Mouse (Mus musculus): ENCODE results near the gene Gm15517.

DNA sequence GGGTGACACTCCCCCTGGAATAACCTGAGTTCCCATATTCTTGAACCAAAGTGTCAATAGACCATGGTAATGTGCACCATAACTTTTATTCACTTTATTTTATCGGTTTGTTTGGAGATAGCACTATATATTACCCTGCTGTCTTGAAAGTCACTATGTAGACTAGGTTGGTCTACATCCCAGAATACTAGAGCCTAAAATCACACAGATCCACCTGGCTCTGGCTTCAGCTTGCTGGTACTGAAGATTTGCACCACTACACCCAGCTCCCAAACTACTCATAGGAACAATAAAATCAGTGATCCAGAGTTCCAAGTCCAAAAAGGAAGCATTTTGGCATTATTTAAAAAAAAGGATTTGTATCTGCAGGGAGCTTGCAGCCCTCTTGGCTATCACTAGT, 45.6 kb upstream of the Gm15517 start, which contains the start of gene Klk1b5:
- TF ChIP-seq POLR2A (IDR thresholded peaks at IDR 0.05; ENCODE audit: borderline replicate concordance, low read depth, low read length) (no peak), CTCF (IDR thresholded peaks at IDR 0.05; ENCODE audit: low read depth, low read length) (no peak)

All from bone marrow macrophage, adult 2 months (primary cell).